Mouse (Mus musculus) ES-Bruce4 (cell line): ENCODE measurements around the gene Qsox1. TPM values are rescaled to one million over a fixed set of nuclear protein-coding genes. Genes with fewer than 3 reads are reported as not detected.

ENCODE experiments used
- H3K27ac ChIP-seq: 2 replicates; pipeline ENCODE4 v1.5.1; 2012; ENCODE audit warnings: low read length, inconsistent platforms; ENCODE audit not compliant: insufficient read depth
- H3K27me3 ChIP-seq: 2 replicates; pipeline ENCODE4 v1.6.1; 2012; ENCODE audit warnings: mild to moderate bottlenecking, low read length, inconsistent platforms; ENCODE audit not compliant: control insufficient read depth, poor library complexity, insufficient read depth, severe bottlenecking
- H3K36me3 ChIP-seq: 2 replicates; pipeline ENCODE4 v1.6.1; 2012; ENCODE audit warnings: inconsistent platforms, mild to moderate bottlenecking, low read length, moderate library complexity; ENCODE audit not compliant: control insufficient read depth, poor library complexity, insufficient read depth, severe bottlenecking
- H3K4me1 ChIP-seq: one replicate; pipeline ENCODE4 v1.8.1; 2011; ENCODE audit warnings: low read length; ENCODE audit not compliant: control insufficient read depth, insufficient read depth
- H3K4me3 ChIP-seq: 2 replicates; pipeline ENCODE4 v1.5.1; 2011; ENCODE audit warnings: low read depth, mild to moderate bottlenecking, low read length
- H3K9ac ChIP-seq: 2 replicates; pipeline ENCODE4 v1.6.1; 2012; ENCODE audit warnings: low read depth, mild to moderate bottlenecking, inconsistent platforms; ENCODE audit not compliant: poor library complexity, severe bottlenecking
- H3K9me3 ChIP-seq: replicated peaks from 2 replicates; pipeline ENCODE4 v1.6.1; 2012; ENCODE audit warnings: mild to moderate bottlenecking, low read length, inconsistent platforms; ENCODE audit not compliant: control insufficient read depth, poor library complexity, insufficient read depth, severe bottlenecking
- CTCF ChIP-seq: IDR thresholded peaks from one replicate; pipeline ENCODE4 v1.8.1; 2011; ENCODE audit warnings: low read depth, low read length
- EP300 ChIP-seq: IDR thresholded peaks from 2 replicates; pipeline ENCODE4 v1.6.1; 2011; ENCODE audit warnings: low read depth, low read length; ENCODE audit not compliant: insufficient read depth
- POLR2A ChIP-seq: IDR thresholded peaks from one replicate; pipeline ENCODE4 v1.8.1; 2011; ENCODE audit warnings: low read length; ENCODE audit not compliant: insufficient read depth
- polyA plus RNA-seq: library from polyadenylated mRNA; stranded (reverse); fragments of >200 nt; gene quantifications from 2 replicates; pipeline ENCODE4 v1.2.4, GENCODE M21; 2011; ENCODE audit warnings: low read depth; ENCODE audit not compliant: missing spikeins, insufficient read depth, insufficient read length

The Qsox1 gene
- polyA plus RNA-seq, 1 experiment = 14.7 TPM

DNA sequence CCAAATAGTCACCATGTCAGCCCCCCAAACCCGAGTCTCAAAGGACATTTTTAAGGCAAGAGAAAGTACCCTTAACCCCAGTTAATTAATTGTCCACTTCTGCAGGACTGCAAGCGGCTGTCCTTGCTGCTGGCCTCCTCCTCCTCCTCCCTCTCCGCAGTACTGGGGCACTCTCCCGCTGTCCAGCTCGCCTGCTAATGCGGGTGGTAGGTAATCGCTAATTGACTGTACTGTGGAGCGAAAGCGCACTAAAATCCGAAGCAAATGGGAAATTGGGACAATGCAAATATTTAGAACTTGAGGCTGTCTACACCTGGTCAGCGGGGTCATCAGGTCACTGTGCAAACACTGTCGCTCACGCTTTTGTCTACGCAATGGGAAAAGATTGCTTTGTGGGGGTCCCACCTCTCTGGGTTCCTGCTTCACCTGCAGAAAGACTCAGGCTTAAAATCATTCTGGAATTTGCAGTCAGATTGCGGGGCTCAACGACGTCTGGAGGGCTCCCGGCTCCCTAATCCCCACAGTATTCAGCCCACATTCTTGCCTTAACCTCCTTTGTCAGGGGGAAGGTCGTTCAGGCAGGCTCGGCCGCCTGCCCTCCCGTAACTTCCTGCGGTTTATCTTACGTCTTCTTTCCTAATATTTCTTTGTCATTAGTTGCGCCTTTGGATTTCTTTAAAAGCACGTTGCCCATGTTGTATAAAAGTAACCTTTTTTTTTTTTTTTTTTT, 76.4 kb downstream of the Qsox1 start:
- no peak overlapping the region for H3K9ac ChIP-seq
- no peaks in the 10 kb centered on the region for H3K36me3 ChIP-seq
- no peak overlapping the region for H3K27ac ChIP-seq
- H3K27me3 ChIP-seq = peaks cover 37% of the 10 kb centered on the region
- H3K4me3 ChIP-seq = no peak overlapping the region
- TF ChIP-seq POLR2A = no peak
- no peaks in the 10 kb centered on the region for H3K9me3 ChIP-seq
- H3K4me1 ChIP-seq = no peaks in the 10 kb centered on the region

DNA sequence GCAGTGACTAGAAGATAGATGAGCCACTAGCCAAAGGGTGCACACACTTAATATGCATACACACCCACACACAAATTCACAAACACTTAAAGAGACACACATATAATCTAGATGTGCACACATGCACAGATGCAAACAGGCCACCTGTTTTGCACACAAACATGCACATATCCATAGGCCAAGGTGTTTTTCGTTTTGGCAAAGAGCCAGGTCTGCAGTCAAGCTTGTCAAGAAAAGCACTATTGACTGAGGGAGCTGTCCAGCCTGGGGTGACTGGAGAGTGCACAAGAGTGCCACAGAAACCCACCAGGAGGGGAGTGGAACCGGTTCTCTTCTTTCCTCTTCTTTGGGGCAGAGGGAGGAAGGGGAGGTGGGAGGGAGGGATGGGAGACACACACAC, 81.5 kb downstream of the Qsox1 start:
- H3K27ac ChIP-seq = no peak overlapping the region
- H3K36me3 ChIP-seq = no peaks in the 10 kb centered on the region
- no peaks in the 10 kb centered on the region for H3K4me1 ChIP-seq
- H3K9me3 ChIP-seq = no peaks in the 10 kb centered on the region; the same call in 1 of the 2 replicates
- H3K27me3 ChIP-seq = peaks cover 18% of the 10 kb centered on the region
- TF ChIP-seq CTCF = no peak
- no peak for TF ChIP-seq POLR2A
- TF ChIP-seq EP300 = no peak
- no peak overlapping the region for H3K9ac ChIP-seq
- no peak overlapping the region for H3K4me3 ChIP-seq

GRCm38 (mm10) chr1:155729113-155729795, 83.4 kb downstream of the Qsox1 start:
- no peak overlapping the region for H3K4me3 ChIP-seq

DNA sequence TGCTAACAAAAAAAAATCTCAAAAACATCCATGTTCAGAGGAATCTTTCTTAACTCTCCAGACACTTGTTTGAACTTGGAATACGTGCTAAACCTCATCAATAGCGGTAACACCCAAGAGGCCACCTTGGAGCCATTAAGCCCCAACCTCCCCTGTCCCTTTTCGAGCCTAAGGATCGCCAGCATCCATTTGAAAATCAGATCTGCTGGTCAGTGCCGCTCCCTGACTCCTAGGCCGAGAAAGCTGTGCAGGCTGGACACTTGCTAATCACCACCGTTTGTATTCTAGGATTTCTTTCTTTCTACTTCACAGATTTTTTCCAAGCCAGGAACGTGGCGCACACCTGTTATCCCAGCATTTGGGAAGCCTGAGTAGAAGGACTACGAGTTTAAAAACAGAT, 84.9 kb downstream of the Qsox1 start:
- Histone ChIP-seq H3K4me3 (no peak overlapping the region), H3K9ac (no peak overlapping the region), H3K9me3 (no peaks in the 10 kb centered on the region; the same call in 1 of the 2 replicates), H3K27me3 (peaks cover under 1% of the 10 kb centered on the region; the same call in 1 of the 2 replicates), H3K27ac (no peak overlapping the region), H3K36me3 (no peaks in the 10 kb centered on the region), H3K4me1 (no peaks in the 10 kb centered on the region)
- TF ChIP-seq EP300 (no peak), POLR2A (no peak), CTCF (no peak)

More at GRCm38 (mm10) chr1:155729113-155729795, 83.4 kb downstream of the Qsox1 start:
- Histone ChIP-seq H3K9ac (no peak overlapping the region), H3K36me3 (no peaks in the 10 kb centered on the region), H3K27me3 (peaks cover 5% of the 10 kb centered on the region), H3K9me3 (no peaks in the 10 kb centered on the region; the same call in 1 of the 2 replicates), H3K4me1 (no peaks in the 10 kb centered on the region), H3K27ac (no peak overlapping the region)
- TF ChIP-seq POLR2A = no peak
- TF ChIP-seq EP300 = no peak

Other genes with a start within 250 kb of the Qsox1 start
- not detected in 2 replicates for gene Lhx4, start 61.2 kb downstream of the Qsox1 start, polyA plus RNA-seq
- gene Cep350, start 160.4 kb upstream of the Qsox1 start, polyA plus RNA-seq = 35.2 and 36.5 TPM in 2 replicates
- gene Tor1aip2, start 222.5 kb upstream of the Qsox1 start, polyA plus RNA-seq = 178 and 198 TPM in 2 replicates
- 18.8 and 29.9 TPM in 2 replicates for gene Tor1aip1, start 223.6 kb upstream of the Qsox1 start, polyA plus RNA-seq